ENCODE assay signal across 8 mouse cellular contexts in the genomic region with DNA sequence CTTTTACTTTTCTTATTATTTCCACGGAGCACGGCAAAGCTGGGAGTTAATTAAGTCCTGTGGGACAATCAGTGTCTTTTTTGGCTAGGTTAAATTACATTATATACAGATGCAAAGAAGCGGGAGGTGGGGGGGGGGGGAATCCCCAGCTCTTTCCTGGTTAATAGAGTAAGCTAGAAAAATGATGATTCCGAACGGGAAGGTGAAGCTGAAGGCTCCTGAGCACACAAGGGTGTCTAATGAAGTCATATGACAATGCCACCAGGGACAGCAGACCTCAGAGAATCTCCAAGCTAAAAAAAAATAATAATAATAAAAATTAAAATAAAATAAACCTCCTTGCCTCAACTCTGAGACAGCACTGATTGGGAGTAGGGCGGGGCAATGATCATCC.
A peak's percentile ranks its signal among the peaks of the same experiment; 100 is the strongest.
DNase-seq lines count a peak whose midpoint lies in the region; ATAC-seq and TF ChIP-seq lines count a peak whose summit lies in the region.
"Had no signal": no experiment of that assay in that cellular context is flagged by ENCODE, and none has a peak within 500 bp of the region (broad histone marks: within the 10 kb centered on the region; RNA-seq: fewer than 3 reads in every experiment).

No protein-coding gene starts in this region.

- no peak for TF ChIP-seq CTCF in liver, embryonic 14.5 days (IDR thresholded peaks at IDR 0.05; ENCODE audit: low read depth)

- TF ChIP-seq EP300 in liver, embryonic 14.5 days (IDR thresholded peaks at IDR 0.05; ENCODE audit: low read depth), result no peak

- no peak overlapping the region for H3K9ac ChIP-seq in lung, embryonic 16.5 days (ENCODE audit: low read length)
- H3K9ac ChIP-seq in liver, embryonic 14.5 days (replicated peaks), result no peak overlapping the region

- no peak for ATAC-seq in lung, embryonic 16.5 days (ENCODE audit: low read depth)
- no peak for ATAC-seq in liver, embryonic 14.5 days (ENCODE audit: insufficient read depth)
- no peak for ATAC-seq in megakaryocyte-erythroid progenitor cell, adult 5-6 weeks (replicated peaks; ENCODE audit: low FRiP score, low TSS enrichment, poor library complexity, severe bottlenecking)

- H3K4me1 ChIP-seq in lung, embryonic 16.5 days (replicated peaks; ENCODE audit: control insufficient read depth, insufficient read depth, low read length), result no peaks in the 10 kb centered on the region; the same call in 1 of the 2 replicates
- H3K4me1 ChIP-seq in hindbrain, embryonic 10.5 days (replicated peaks), result peaks cover 12% of the 10 kb centered on the region; the same call in 1 of the 2 replicates
- no peaks in the 10 kb centered on the region for H3K4me1 ChIP-seq in liver, embryonic 14.5 days (replicated peaks; ENCODE audit: control insufficient read depth in 2 of 2, insufficient read depth in 2 of 2, low read length in 1 of 2)

- peak overlapping the region; percentile 61 for H3K4me2 ChIP-seq in lung, embryonic 16.5 days (ENCODE audit: low read depth, low read length)
- peak overlapping the region; percentile 15; the same call in 1 of the 2 replicates for H3K4me2 ChIP-seq in liver, embryonic 14.5 days (ENCODE audit: low read depth)

- no peaks in the 10 kb centered on the region for H3K36me3 ChIP-seq in lung, embryonic 16.5 days (ENCODE audit: control insufficient read depth, insufficient read depth, low read length)
- H3K36me3 ChIP-seq in hindbrain, embryonic 10.5 days, result no peaks in the 10 kb centered on the region
- H3K36me3 ChIP-seq in liver, embryonic 14.5 days (replicated peaks; ENCODE audit: control insufficient read depth, insufficient read depth, low read depth), result no peaks in the 10 kb centered on the region

- no peaks in the 10 kb centered on the region for H3K9me3 ChIP-seq in lung, embryonic 16.5 days (ENCODE audit: control insufficient read depth, low read length)
- no peaks in the 10 kb centered on the region for H3K9me3 ChIP-seq in hindbrain, embryonic 10.5 days
- no peaks in the 10 kb centered on the region for H3K9me3 ChIP-seq in liver, embryonic 14.5 days (ENCODE audit: control insufficient read depth, low read length)

- DNase-seq in lung, postnatal 36 days, result no peak
- DNase-seq in hindbrain, embryonic 10.5 days (ENCODE audit: low spot score), result no peak
- no peak for DNase-seq in liver, embryonic 14.5 days (ENCODE audit: low read depth in 3 of 3, low spot score in 3 of 3)
- no peak for DNase-seq in gastrocnemius, postnatal 10 days
- DNase-seq in left cerebral cortex, postnatal 4 days, result no peak
- DNase-seq: gastrocnemius, postnatal 25 days had no signal

- peak overlapping the region; percentile 41 for H3K4me3 ChIP-seq in lung, embryonic 16.5 days (ENCODE audit: low read length)
- peak overlapping the region; percentile 60 for H3K4me3 ChIP-seq in hindbrain, embryonic 10.5 days
- peak overlapping the region in 1 of 2 experiments; percentile 43; a peak in 2 of 4 replicates for H3K4me3 ChIP-seq in liver, embryonic 14.5 days (ENCODE audit: insufficient read depth in 1 of 2, low read depth in 2 of 2, low read length in 2 of 2)

- 14% methylated on average over 6 of the region's 6 CpGs for WGBS in lung, embryonic 16.5 days
- 36% methylated on average over 6 of the region's 6 CpGs for WGBS in hindbrain, embryonic 10.5 days
- WGBS in liver, embryonic 14.5 days (ENCODE audit: insufficient replicate concordance), result 26% methylated on average over 6 of the region's 6 CpGs

- no peak overlapping the region for H3K27ac ChIP-seq in lung, embryonic 16.5 days (ENCODE audit: low read length)
- H3K27ac ChIP-seq in hindbrain, embryonic 10.5 days, result peak overlapping the region; percentile 82
- H3K27ac ChIP-seq in liver, embryonic 14.5 days, result no peak overlapping the region

- intact Hi-C loops in left cerebral cortex, postnatal 4 days (cut with DNase I), result no loop called here

- H3K27me3 ChIP-seq in lung, embryonic 16.5 days (ENCODE audit: control insufficient read depth, insufficient read depth, low read depth, low read length), result no peaks in the 10 kb centered on the region
- peaks cover 16% of the 10 kb centered on the region; the same call in 1 of the 2 replicates for H3K27me3 ChIP-seq in hindbrain, embryonic 10.5 days (ENCODE audit: insufficient read depth, poor library complexity, severe bottlenecking)
- no peaks in the 10 kb centered on the region for H3K27me3 ChIP-seq in liver, embryonic 14.5 days (ENCODE audit: control insufficient read depth, insufficient read depth, low read length)
